Mouse (Mus musculus): ENCODE results near the gene Dcaf5. TPM values are rescaled to one million over a fixed set of nuclear protein-coding genes. Genes with fewer than 3 reads are reported as not detected.

Dcaf5 gene
- polyA plus RNA-seq, 1 experiment, result 17.2 TPM

GRCm38 (mm10) chr12:80361655-80362054 is 74.7 kb downstream of the Dcaf5 start:
- H3K4me1 ChIP-seq (ENCODE audit: control insufficient read depth, insufficient read depth, low read length), result no peaks in the 10 kb centered on the region
- no peak overlapping the region for H3K4me3 ChIP-seq (ENCODE audit: insufficient read depth, low read depth, low read length)
- no peak overlapping the region for H3K27ac ChIP-seq (ENCODE audit: insufficient read depth, low read depth, low read length)
- TF ChIP-seq CTCF (conservative IDR thresholded peaks at IDR 0.05; ENCODE audit: insufficient read depth, insufficient read length, low read depth, low read length) (no peak), POLR2A (IDR thresholded peaks at IDR 0.05; ENCODE audit: low read depth, low read length) (no peak)
- 74% methylated on average over 1 of the region's 1 CpGs for WGBS
- peaks cover 7% of the 10 kb centered on the region for H3K36me3 ChIP-seq (ENCODE audit: control insufficient read depth, insufficient read depth, low read length)
- DNase-seq, result no peak
- H3K27me3 ChIP-seq (replicated peaks; ENCODE audit: control insufficient read depth, insufficient read depth, low read length), result no peaks in the 10 kb centered on the region

GRCm38 (mm10) chr12:80360321-80360720 is 76.1 kb downstream of the Dcaf5 start:
- Histone ChIP-seq H3K4me1 (ENCODE audit: control insufficient read depth, insufficient read depth, low read length) (no peaks in the 10 kb centered on the region), H3K4me3 (ENCODE audit: insufficient read depth, low read depth, low read length) (no peak overlapping the region), H3K27ac (ENCODE audit: insufficient read depth, low read depth, low read length) (no peak overlapping the region), H3K27me3 (replicated peaks; ENCODE audit: control insufficient read depth, insufficient read depth, low read length) (no peaks in the 10 kb centered on the region), H3K36me3 (ENCODE audit: control insufficient read depth, insufficient read depth, low read length) (peaks cover 7% of the 10 kb centered on the region)
- no peak for TF ChIP-seq CTCF (conservative IDR thresholded peaks at IDR 0.05; ENCODE audit: insufficient read depth, insufficient read length, low read depth, low read length)
- TF ChIP-seq POLR2A (IDR thresholded peaks at IDR 0.05; ENCODE audit: low read depth, low read length), result no peak
- DNase-seq, result no peak
- WGBS, result 78% methylated on average over 5 of the region's 5 CpGs

GRCm38 (mm10) chr12:80344777-80345231 is 91.6 kb downstream of the Dcaf5 start:
- DNase-seq, result peak; percentile 36
- 39% methylated on average over 6 of the region's 6 CpGs for WGBS
- H3K36me3 ChIP-seq (ENCODE audit: control insufficient read depth, insufficient read depth, low read length), result peaks cover 5% of the 10 kb centered on the region
- no peaks in the 10 kb centered on the region for H3K27me3 ChIP-seq (replicated peaks; ENCODE audit: control insufficient read depth, insufficient read depth, low read length)
- TF ChIP-seq CTCF (conservative IDR thresholded peaks at IDR 0.05; ENCODE audit: insufficient read depth, insufficient read length, low read depth, low read length), result no peak
- no peak for TF ChIP-seq POLR2A (IDR thresholded peaks at IDR 0.05; ENCODE audit: low read depth, low read length)
- no peaks in the 10 kb centered on the region for H3K4me1 ChIP-seq (ENCODE audit: control insufficient read depth, insufficient read depth, low read length)
- no peak overlapping the region for H3K27ac ChIP-seq (ENCODE audit: insufficient read depth, low read depth, low read length)
- H3K4me3 ChIP-seq (ENCODE audit: insufficient read depth, low read depth, low read length), result no peak overlapping the region

GRCm38 (mm10) chr12:80340936-80341335 is 95.5 kb downstream of the Dcaf5 start:
- no peaks in the 10 kb centered on the region for H3K4me1 ChIP-seq (ENCODE audit: control insufficient read depth, insufficient read depth, low read length)
- WGBS, result 97% methylated on average over 2 of the region's 2 CpGs
- peaks cover 6% of the 10 kb centered on the region for H3K36me3 ChIP-seq (ENCODE audit: control insufficient read depth, insufficient read depth, low read length)
- H3K27me3 ChIP-seq (replicated peaks; ENCODE audit: control insufficient read depth, insufficient read depth, low read length), result no peaks in the 10 kb centered on the region
- no peak overlapping the region for H3K4me3 ChIP-seq (ENCODE audit: insufficient read depth, low read depth, low read length)
- H3K27ac ChIP-seq (ENCODE audit: insufficient read depth, low read depth, low read length), result no peak overlapping the region
- TF ChIP-seq POLR2A (IDR thresholded peaks at IDR 0.05; ENCODE audit: low read depth, low read length) (no peak), CTCF (conservative IDR thresholded peaks at IDR 0.05; ENCODE audit: insufficient read depth, insufficient read length, low read depth, low read length) (no peak)
- no peak for DNase-seq

GRCm38 (mm10) chr12:80334162-80334561 is 102.2 kb downstream of the Dcaf5 start:
- Histone ChIP-seq H3K4me1 (ENCODE audit: control insufficient read depth, insufficient read depth, low read length) (no peaks in the 10 kb centered on the region; the same call in 1 of the 2 replicates), H3K27ac (ENCODE audit: insufficient read depth, low read depth, low read length) (no peak overlapping the region), H3K36me3 (ENCODE audit: control insufficient read depth, insufficient read depth, low read length) (no peaks in the 10 kb centered on the region; the same call in none of the 2 replicates), H3K4me3 (ENCODE audit: insufficient read depth, low read depth, low read length) (no peak overlapping the region), H3K27me3 (replicated peaks; ENCODE audit: control insufficient read depth, insufficient read depth, low read length) (no peaks in the 10 kb centered on the region)
- TF ChIP-seq POLR2A (IDR thresholded peaks at IDR 0.05; ENCODE audit: low read depth, low read length) (no peak), CTCF (conservative IDR thresholded peaks at IDR 0.05; ENCODE audit: insufficient read depth, insufficient read length, low read depth, low read length) (no peak)
- 69% methylated on average over 4 of the region's 4 CpGs for WGBS
- DNase-seq, result no peak

- Histone ChIP-seq H3K36me3 (ENCODE audit: control insufficient read depth, insufficient read depth, low read length) (no peaks in the 10 kb centered on the region), H3K4me1 (ENCODE audit: control insufficient read depth, insufficient read depth, low read length) (no peaks in the 10 kb centered on the region; the same call in 1 of the 2 replicates), H3K27ac (ENCODE audit: insufficient read depth, low read depth, low read length) (no peak overlapping the region), H3K4me3 (ENCODE audit: insufficient read depth, low read depth, low read length) (no peak overlapping the region), H3K27me3 (replicated peaks; ENCODE audit: control insufficient read depth, insufficient read depth, low read length) (no peaks in the 10 kb centered on the region)
- 49% methylated on average over 2 of the region's 2 CpGs for WGBS
- TF ChIP-seq POLR2A (IDR thresholded peaks at IDR 0.05; ENCODE audit: low read depth, low read length) (no peak), CTCF (conservative IDR thresholded peaks at IDR 0.05; ENCODE audit: insufficient read depth, insufficient read length, low read depth, low read length) (no peak)
- no peak for DNase-seq
Measured at GRCm38 (mm10) chr12:80331634-80332033, 104.8 kb downstream of the Dcaf5 start.

- TF ChIP-seq POLR2A (IDR thresholded peaks at IDR 0.05; ENCODE audit: low read depth, low read length), result no peak
- TF ChIP-seq CTCF (conservative IDR thresholded peaks at IDR 0.05; ENCODE audit: insufficient read depth, insufficient read length, low read depth, low read length), result no peak
- no peak overlapping the region for H3K27ac ChIP-seq (ENCODE audit: insufficient read depth, low read depth, low read length)
- H3K4me1 ChIP-seq (ENCODE audit: control insufficient read depth, insufficient read depth, low read length), result peaks cover 2% of the 10 kb centered on the region; the same call in 1 of the 2 replicates
- no peaks in the 10 kb centered on the region for H3K36me3 ChIP-seq (ENCODE audit: control insufficient read depth, insufficient read depth, low read length)
- H3K27me3 ChIP-seq (replicated peaks; ENCODE audit: control insufficient read depth, insufficient read depth, low read length), result no peaks in the 10 kb centered on the region
- peak; percentile 22 for DNase-seq
- 74% methylated on average over 8 of the region's 8 CpGs for WGBS
- H3K4me3 ChIP-seq (ENCODE audit: insufficient read depth, low read depth, low read length), result no peak overlapping the region
Measured at GRCm38 (mm10) chr12:80330819-80331218, 105.6 kb downstream of the Dcaf5 start.

All from kidney, adult 2 months (tissue).